Mouse (Mus musculus): ENCODE data around the gene Ubr2. TPM values are rescaled to one million over a fixed set of nuclear protein-coding genes. Genes with fewer than 3 reads are reported as not detected.
A peak's percentile ranks its signal among the peaks of the same experiment; 100 is the strongest.

The Ubr2 gene
- total RNA-seq, 2 experiments from 2014 or later, result 68.8 to 77.6 TPM

DNA sequence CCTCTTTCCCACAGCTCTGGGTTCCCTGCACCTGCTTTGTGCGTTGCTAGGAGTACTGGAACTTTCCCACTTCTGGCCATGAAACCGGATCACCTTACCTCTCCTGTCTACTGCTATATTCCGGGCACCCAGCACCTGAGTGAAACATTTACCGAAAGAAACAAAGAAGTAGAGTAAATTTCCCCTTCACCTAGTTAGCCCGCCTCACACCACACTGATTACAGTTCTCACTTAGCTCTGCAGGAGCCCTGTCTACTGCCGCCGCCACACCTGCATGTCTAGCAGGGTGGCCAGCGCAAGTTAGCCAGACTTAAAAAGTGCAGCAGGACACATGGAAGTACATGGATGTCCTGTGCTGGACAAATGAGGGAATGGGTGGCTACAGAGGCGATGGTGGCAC, 127.2 kb downstream of the Ubr2 start:
- DNase-seq, result no peak

- DNase-seq, result no peak
Observed at GRCm38 (mm10) chr17:46881728-46882127, 128.6 kb downstream of the Ubr2 start.

DNA sequence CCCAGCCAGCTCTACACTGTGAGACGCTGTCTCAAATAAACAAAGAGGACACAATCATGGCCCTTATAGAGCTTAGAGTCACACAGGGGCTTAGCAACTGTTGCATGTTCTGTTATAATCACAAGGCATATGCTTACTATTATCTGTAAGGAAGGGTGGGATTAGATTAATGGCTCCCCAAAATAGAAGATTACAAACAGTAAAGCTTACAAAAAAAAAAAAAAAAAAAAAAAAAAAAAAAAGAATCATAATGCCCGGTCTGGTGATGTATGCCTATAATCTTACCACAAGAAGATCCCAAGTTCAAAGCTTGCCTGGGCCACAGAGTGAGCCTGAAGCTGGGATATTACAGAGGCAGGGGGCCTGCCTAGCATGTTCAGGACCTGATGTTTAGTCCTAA, 130.0 kb downstream of the Ubr2 start:
- DNase-seq, result no peak

DNA sequence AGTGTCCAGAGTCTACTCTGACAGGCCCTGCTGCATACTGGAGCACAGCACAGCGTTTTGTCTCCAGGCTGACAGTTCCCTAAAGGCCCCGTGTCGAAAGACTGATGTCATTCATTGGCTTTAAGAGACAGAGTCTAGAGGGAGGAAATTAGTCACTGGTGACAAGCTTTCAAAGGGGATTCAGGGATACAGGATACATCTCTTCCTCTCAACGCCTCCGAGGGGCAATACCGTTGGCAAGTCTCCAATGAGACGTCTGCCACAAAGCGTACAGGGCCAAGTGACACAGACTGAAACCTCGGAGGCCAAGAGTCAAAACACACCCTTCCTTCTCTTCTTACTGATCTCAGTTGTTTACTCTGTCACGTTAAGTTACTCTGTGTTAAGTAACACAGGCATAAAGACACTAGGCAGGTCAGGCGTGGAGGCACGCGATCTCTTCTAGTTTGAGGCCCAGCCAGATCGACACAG, 130.5 kb downstream of the Ubr2 start:
- peak; percentile 83 to 92 for DNase-seq

Other genes with a start within 250 kb of the Ubr2 start
- gene Ptcra, start 246.8 kb downstream of the Ubr2 start, total RNA-seq (2021), result not detected
- gene 2310039H08Rik, start 237.9 kb downstream of the Ubr2 start, total RNA-seq (2021), result 10 to 100 TPM; 24.4 to 29.4 TPM
- 10 to 100 TPM; 59.8 to 61.8 TPM for gene Rpl7l1, start 227.9 kb downstream of the Ubr2 start, total RNA-seq (2021)
- 10 to 100 TPM in 1 of 2 experiments, 1 to 10 TPM in 1; 7.5 to 13.0 TPM for gene Bicral, start 152.1 kb downstream of the Ubr2 start, total RNA-seq (2021)
- gene Tbcc, start 119.9 kb downstream of the Ubr2 start, total RNA-seq (2021), result 10 to 100 TPM; 16.0 to 16.6 TPM
- not detected for gene Prph2, start 100.1 kb downstream of the Ubr2 start, total RNA-seq (2021)

Measured in heart, adult 18-20 months (tissue).